Mouse (Mus musculus) gastrocnemius, postnatal 36 days (tissue): ENCODE measurements around the gene Slc2a9. TPM values are rescaled to one million over a fixed set of nuclear protein-coding genes. Genes with fewer than 3 reads are reported as not detected.
A peak's percentile ranks its signal among the peaks of the same experiment; 100 is the strongest.

Source experiments
- DNase-seq, 2 experiments: peaks; one replicate each; pipeline ENCODE4 v3.0.0; 2022
- intact Hi-C: fragments of 180-260 bp; cut with DNase I; formaldehyde crosslinking; loops from one replicate; pipeline ENCODE4 v1.15.1; 2025
- total RNA-seq, 2 experiments: library from RNA; stranded (reverse); gene quantifications; 2 replicates each; pipeline ENCODE4 v1.2.3; 2021

Gene Slc2a9
- total RNA-seq, 2 experiments from 2014 or later = 0.44 to 0.59 TPM

DNA sequence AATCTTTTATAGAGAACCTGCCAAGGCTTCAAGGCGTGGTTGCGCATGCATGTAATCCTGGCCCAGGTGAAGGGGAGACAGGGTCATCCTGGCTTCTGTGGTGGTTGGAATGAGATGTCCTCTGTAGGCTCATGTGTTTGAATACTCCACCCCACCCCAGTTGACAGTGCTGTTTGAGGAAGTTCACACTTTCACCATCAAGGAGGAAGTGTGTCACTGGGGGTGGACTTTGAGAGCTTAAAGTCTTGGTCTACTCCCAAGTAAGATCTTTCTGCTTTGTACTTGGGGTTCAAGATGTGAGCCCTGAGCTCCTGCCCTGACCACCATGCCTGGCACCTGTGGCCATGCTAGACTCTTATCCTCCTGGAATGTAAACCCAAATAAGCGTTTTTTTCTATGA, 100.7 kb downstream of the Slc2a9 start:
- DNase-seq = no peak
- intact Hi-C loops = no loop called here

DNA sequence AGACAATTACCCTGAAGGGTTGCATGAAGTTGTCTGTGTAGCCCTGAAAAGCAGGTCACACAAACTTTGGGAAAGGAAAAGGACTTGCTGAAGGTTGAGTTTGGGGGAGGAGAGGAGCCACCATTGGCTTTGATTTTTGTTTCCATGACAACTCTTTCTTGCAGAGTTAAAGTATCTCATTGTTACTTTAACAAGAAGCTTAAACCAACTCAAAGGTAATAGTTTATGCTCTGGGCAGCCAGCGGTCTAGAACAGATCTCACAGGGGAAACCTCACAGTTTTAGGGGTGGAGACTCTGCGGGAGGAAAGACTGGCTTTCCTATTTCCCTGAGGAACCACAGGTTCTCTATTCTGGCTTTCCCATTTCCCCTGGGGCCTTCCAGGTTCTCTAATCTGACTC, 114.1 kb downstream of the Slc2a9 start:
- intact Hi-C loops = no loop called here
- DNase-seq = no peak

DNA sequence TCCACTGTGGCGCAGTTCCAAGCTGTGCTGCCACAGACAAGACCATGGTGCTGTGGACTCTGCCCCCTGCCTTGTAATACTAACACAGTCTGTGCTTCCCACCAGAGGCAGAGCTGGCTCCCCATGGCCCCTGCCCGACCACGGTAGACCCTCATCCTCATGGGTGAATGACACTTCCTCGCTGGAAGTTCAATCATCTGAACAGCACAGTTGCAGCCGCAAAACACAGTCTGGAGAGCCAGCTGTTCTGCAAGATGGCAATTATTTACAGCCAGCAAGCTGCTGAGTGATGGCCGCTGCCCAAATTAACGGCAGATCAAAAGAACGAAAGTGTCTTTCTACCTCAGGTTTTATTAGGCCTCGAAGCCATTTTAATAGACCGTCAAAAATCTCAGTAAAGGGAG, 114.5 kb downstream of the Slc2a9 start:
- intact Hi-C loops = no loop called here
- DNase-seq = no peak

DNA sequence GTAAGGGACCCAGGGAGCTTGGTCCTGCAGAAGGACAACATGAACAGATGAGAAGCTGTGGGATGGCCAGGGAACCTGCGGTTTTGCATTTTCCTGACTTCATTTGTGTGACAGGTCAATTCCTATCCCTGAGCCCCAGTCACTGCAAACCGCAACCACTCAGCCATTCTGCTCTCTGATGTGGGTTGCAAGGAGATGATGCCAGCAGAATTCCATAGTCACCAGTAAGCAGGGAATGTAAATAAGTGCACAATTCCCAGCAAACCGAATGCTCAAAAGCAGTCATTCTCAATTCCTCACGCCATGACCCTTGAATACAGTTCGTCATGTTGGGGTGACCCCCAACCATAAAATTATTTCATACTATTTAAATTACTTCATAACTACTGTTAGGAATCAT, 123.0 kb downstream of the Slc2a9 start:
- intact Hi-C loops = no loop called here
- DNase-seq = no peak

GRCm38 (mm10) chr5:38372369-38372768, 130.6 kb downstream of the Slc2a9 start:
- DNase-seq = no peak
- intact Hi-C loops = no loop called here

DNA sequence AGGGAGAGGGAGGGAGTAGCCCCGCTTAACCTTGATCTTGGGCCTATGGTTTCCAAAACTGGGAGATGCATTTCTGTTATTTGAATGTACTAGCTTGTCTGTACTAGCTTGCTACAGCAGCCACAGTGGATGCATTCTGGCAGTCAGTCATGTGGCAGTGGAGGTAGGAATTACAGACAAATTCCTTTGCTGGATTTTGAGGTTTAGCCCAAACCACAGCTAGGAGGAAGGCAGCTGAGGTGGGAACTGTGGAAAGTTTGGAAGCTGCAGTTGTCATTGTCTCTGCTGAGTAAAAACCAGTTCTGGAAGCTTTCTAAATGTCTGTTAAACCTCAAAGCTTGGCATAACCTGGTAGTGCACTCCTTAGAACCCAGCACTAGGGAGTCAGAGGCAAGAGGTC, 131.6 kb downstream of the Slc2a9 start:
- intact Hi-C loops = no loop called here
- DNase-seq = no peak

DNA sequence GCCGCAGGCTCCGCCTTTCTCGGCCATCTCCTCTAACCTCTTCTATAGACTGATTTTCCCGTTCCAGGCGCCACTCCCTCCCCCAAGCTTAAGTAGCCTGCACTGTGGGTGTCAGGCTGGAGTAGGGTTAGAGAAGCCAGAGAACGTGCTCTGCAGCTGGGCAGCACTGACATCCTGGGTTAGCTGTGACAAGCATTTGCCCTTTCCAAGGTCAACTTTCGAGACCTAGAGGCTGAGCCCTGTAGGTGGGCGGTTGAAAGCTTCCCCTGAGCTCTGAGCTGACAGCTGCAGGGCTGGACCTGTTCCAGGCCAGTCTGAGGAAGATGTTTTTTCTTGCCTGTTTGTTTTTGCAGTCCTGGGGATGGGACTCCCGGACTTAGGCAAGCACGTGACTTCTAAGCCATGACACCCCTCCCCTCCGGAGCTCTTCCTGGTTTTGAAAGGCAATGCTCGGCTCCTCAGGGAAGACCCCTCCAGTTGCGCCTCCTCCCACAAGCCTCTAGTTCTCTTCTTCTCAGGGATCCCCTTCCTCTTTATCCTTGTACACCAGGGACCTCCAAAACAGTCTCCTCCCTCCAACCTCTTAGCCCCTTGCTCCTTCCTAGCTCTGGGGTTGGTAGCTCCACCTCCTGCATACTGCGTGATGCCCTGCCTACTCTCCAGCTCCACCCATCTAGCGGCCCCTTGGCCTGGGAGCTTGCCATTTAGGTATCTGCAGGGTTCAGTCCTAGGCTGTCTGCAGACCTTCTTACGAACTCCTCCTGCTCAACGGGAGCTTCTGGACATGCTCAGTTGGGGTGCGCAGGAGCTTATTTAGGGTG, 136.1 kb downstream of the Slc2a9 start:
- intact Hi-C loops = no loop called here
- peak in 1 of 2 experiments; percentile 22 for DNase-seq

DNA sequence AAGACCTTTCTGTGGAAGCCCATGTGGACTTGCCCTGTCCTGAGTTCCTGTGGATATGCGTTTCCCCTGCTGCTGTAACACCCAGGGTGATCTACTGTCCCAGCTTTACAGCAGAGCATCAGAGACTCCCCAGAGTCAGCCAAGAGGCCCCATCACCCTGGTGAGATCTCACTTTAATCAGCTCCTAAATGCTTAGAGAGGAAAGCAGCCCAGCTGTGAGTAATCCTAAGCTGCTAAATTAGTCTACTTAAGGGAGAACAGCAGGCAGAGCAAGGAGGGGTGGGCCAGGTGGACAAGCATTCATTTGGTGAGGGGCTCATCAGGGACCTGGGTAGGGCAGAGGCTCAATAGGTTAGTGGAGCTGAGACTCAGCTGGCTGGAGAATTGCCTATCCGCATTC, 137.4 kb downstream of the Slc2a9 start:
- intact Hi-C loops = no loop called here
- no peak for DNase-seq

GRCm38 (mm10) chr5:38364396-38364795, 138.5 kb downstream of the Slc2a9 start:
- DNase-seq = no peak
- intact Hi-C loops = no loop called here

- no peak for DNase-seq
- intact Hi-C loops = no loop called here
Measured at GRCm38 (mm10) chr5:38359716-38360115, 143.2 kb downstream of the Slc2a9 start.

DNA sequence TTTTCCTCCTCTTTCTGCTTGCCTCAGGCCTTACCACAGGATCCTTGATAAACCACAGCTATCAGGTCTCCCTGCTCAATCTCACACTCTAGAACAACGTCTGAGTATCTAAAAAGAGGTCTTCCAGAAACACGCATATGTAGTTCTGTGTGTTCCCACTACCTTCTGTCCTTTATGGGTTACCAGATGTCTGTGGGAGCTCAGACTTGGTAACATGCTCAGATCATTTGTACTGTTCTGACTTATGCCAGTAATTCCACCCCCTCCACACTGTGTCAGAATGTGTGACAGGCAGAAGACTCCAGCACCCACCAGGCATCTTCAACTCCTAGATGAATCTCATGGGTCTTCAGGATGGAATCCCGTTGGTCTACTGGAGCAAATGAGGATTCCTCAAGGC, 146.0 kb downstream of the Slc2a9 start:
- intact Hi-C loops = no loop called here

GRCm38 (mm10) chr5:38350351-38350929, 152.5 kb downstream of the Slc2a9 start:
- DNase-seq = no peak
- intact Hi-C loops = no loop called here

More for the DNA sequence above, 146.0 kb downstream of the Slc2a9 start:
- no peak for DNase-seq

DNA sequence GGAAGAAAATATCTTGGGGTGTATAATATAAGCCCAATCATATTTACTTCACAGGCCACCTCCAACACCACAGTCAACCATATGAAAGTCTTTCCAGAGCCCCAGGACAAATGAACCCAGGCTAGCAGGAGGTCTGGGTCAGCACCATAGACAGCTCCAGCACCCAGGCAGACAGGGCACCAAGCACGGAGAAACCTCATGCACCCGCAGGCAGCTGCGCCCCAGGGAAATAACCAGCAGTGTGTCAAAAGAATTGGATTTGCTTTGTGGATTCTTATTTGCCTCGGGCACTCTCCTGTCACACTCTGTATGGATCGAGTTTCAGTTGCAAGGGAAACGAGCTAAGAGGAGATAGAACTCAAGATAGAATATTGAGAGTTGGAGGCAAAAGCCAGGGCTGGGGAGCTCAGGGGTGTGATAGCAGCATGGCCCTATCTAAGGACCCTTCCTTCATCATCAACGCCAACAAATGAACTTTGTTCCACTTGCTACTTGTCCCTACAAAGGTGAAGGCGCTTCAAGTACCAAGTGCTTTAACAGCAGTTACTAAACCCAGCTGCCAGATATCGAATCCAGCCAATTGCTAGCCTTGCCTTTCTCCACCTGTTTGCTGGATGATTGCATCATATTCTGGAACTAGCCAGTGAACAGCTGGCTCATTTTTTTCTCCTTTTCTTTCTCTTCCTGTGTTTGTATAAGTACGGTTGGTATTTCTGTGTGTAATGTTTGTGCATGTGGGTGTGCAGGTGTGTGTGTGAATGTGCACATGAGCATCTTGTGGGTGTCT, 156.1 kb downstream of the Slc2a9 start:
- intact Hi-C loops = no loop called here
- no peak for DNase-seq

DNA sequence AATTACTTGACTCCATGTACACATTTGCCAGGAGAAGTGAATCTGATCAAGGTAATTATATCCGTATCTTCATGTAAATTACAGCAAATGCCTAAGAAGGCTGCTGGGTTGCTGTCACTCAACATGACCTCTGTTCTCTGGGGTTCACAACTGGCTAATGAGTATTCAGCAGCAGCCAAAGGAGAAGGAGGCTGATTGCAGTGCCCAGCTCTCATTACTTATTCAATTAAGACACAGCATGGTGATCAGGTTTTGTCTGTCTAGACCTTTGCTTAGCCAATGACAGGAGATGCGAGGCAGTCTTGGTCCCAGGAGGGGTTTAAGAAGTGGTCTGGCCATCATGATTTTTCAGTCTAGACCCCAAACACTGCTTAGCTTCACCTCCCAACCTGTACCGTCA, 159.8 kb downstream of the Slc2a9 start:
- no peak for DNase-seq
- intact Hi-C loops = no loop called here

DNA sequence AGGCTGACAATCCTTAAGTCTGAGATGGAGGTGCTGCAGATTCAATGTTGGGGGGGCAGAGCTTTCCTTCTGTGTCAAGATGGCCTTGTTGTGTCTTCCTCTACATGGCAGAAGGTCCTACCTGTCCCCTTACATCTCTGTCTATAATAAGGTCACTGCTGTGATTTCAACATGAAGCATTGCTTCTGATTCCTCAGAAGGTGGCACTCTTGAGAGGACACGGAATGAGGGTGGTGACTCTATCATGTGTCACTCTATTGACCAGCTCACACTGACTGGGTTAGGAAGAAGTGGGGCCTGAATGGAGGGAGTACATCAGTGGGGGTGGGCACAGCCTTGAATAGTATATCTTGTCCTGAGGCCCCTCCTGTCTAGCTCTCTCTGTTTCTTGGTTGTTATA, 168.4 kb downstream of the Slc2a9 start:
- intact Hi-C loops = no loop called here
- DNase-seq = no peak

- intact Hi-C loops = no loop called here
- DNase-seq = no peak
Measured at GRCm38 (mm10) chr5:38333381-38333780, 169.6 kb downstream of the Slc2a9 start.

GRCm38 (mm10) chr5:38318966-38319786, 183.8 kb downstream of the Slc2a9 start, which contains the start of gene Drd5:
Gene Drd5 (plus strand): TSS chr5:38319367.
- intact Hi-C loops = no loop called here
- no peak for DNase-seq

DNA sequence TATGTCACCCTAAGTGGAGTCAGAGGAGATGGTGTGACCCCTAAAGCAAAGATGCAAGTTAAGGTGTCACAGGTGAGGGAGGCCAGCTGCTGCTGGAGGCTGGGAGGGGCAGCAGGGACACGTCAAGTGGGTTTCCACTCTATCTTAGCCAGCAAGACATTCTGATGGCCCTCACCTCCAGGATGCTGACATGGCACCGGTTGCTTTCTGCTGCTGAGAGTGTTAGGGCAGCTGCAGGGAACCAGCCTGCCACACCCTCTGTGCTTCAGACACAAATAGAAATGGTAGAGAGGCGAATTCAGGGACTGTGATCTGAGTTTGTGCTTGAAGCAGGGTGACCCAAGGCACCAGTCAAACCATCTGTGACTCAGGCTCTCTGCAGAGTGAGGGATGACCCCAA, 193.1 kb downstream of the Slc2a9 start:
- DNase-seq = no peak
- intact Hi-C loops = loop anchor here (5.0 to 10.0 kb wide), 3 partner anchors 158 to 323 kb away; no protein-coding TSS in a partner anchor

GRCm38 (mm10) chr5:38308873-38309272, 194.1 kb downstream of the Slc2a9 start:
- intact Hi-C loops = loop anchor here (5.0 to 10.0 kb wide), 3 partner anchors 158 to 323 kb away; no protein-coding TSS in a partner anchor
- peak in 1 of 2 experiments; percentile 20 for DNase-seq
